Mouse (Mus musculus) 3134 (cell line): ENCODE measurements around the gene Myo15b.

Experiments
- DNase-seq: peaks from one replicate; pipeline ENCODE4 v3.0.0-alpha.2; 2011; ENCODE audit warnings: low spot score; ENCODE audit not compliant: insufficient read length; ENCODE audit errors: extremely low read depth

Gene Myo15b

GRCm38 (mm10) chr11:115858354-115858753 is at the start of gene Myo15b:
Gene Myo15b (plus strand): TSS chr11:115858406.
- no peak for DNase-seq

DNA sequence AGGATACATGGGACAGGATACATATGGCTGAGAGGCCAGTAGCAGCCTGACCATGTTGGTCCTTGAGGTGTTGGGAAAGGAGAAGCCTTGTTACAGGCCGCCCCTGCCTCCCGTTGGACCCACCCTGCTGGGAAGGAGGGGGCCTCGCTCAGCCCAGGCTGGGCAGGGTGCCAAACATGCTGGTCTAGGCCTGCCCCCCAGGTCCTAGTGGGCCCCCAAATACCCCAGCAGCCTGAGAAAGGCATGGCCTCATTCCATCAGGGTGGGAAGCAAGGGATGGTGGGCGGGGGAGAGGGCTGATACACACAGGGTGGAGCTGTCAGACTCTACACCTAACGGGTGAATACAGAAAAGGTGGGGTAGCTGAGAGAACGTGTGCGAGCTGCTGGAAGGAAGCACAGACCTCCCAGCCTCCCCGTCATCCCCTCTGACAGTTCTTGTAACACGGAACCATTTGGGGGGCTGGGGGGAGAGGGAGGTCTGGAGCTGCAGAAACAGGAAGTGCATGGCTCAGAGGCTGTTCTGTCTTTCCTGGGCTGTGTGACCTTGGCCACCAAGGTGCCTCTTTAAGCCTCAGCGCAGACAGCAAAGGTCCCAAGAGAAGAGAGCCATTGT is 49.4 kb upstream of the Myo15b start:
- DNase-seq = no peak

DNA sequence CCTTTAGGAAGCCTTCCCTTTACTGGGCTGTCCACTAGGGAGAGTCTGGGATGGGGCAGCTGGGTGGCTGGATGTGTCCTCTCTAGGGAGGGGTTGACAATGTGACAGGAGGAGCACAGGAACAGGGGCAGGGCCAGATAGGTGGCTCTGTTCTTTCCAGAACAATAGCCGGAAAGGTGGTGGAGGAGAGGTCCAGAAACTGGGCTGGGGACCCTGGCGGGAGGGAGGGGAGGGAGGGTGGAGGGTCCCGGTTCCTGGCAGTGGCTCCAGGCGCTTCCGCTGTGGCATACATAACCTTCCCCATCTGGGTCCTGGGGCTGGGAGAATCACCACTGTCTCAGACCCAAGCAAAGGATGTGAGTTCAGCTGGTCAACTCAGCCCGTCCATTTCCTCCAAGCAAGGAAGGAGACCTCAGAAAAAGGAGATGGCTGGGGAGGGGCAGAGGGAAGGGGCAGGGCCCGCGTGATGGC is 48.9 kb upstream of the Myo15b start:
- DNase-seq = no peak

GRCm38 (mm10) chr11:115810377-115810776 is 47.8 kb upstream of the Myo15b start:
- no peak for DNase-seq

GRCm38 (mm10) chr11:115811381-115812093 is 46.7 kb upstream of the Myo15b start:
- no peak for DNase-seq

- DNase-seq = no peak
These were observed 46.1 kb upstream of the Myo15b start for GRCm38 (mm10) chr11:115812095-115812494.

DNA sequence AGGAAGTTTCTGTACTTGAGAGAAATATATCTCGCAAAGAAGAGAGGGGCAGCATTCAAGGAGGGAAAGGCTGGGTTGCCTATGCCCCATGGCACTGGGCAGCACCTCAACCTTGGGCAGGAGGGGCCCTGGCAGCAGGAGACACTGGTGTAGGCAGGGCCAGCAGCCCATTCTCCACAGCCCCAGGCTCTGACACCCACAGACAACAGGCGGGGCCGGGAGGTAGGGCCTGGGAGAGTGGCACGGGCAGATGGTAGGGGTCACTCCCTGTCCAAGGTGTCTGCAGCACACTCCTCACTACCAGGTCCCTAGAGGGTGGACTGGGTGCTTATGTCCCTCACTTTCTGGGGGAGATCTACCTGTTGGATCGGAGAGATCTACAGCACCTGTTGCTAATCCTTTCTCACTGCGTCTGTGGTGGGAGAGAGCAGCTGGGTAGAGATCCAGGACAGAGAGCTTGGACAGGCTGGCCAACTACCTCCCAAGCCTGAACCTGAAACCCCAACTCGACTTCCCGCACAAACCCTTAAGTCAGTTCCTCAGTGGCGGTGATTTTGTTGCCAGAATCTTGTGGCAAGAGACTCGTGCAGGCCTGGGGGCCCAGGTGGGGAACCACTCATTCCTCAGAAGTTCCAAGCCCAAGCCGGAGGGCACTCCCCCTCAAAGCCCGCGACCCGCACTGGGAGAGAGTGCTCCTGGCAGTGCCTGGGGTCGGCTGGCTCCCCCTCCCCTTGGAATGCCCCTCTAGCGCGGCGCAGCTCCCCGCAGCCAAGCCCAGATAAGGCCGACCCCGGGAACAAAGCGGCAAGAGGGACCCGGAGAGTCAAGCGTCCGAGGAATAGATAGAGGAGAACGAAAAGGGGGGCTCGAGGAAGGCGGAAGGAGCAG is 45.4 kb upstream of the Myo15b start:
- no peak for DNase-seq

DNA sequence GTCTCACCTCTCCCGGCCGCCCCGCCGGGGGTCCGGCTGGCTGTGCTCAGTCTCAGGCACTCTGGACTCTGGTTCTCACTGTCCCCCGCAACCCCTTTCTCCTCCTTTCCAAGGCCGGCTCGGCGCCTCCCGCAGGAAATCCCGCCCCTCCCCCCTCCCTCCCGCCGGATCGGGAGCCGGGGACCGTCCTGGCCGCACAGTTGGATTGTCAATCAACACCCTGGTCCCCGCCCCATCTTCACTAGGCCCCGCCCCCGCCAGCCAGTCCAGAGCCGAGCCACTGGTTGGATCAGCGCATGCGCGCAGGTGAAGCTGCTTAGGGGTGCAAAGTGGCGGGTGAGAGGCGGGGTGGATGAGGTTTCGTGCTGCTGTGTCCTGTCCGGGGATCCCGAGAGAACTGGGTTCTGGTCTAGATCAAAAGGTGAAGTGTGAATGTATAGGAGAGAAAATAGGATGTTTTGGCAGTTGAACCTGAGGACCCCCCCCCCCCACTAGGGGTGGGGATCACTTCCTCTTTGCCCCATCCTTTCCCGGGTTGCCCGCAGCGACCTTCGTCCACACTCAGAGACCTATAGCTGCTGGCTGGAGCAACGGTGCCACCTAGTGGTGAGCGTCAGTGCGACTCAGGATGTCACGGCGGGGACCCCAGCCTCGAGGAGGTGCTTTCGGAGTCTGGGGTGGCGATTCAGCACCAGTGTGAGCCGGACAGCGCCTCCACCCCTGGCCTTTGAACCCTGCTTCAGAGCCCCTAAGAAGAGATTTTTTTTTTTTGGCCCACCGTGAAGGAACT is 44.5 kb upstream of the Myo15b start, which contains the start of gene Caskin2:
Gene Caskin2 (minus strand): TSS at position 133 of the 790 bp plus-strand sequence.
- DNase-seq = peak; percentile 96

DNA sequence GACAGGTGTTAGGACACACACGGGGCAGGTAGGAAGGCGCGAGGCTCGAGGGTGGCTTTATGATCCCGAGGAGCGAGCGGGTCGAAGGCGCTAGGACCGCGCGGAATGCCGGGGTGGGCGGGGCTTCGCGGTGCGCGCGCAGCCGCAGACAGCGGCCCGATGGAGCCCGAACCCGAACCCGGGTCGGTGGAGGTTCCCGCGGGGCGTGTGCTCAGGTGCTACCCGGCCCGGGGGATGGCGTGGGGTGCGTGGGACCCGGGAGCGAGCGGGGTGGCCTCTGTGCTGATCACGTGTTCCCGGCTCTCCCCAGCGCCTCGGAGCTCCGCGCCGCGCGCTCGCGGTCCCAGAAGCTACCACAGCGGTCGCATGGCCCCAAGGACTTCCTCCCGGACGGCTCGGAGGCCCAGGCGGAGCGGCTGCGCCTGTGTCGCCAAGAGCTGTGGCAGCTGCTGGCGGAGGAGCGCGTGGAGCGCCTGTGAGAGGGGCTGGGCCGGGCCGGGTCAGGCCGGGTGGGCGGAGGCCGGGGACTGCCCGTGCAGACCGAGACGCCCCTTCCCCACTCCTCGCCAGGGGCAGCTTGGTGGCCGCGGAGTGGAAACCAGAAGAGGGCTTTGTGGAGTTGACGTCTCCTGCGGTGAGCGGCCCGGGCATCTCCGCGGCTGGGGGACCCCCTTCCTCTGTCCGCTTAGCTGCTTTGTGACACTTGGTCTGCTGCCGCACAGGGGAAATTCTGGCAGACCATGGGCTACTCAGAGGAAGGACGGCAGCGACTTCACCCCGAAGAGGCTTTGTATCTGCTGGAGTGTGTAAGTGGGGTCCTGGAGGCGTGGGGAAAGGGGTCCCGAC is 43.4 kb upstream of the Myo15b start, which contains the start of gene Tsen54:
Gene Tsen54 (plus strand): TSS at position 120 of the 846 bp plus-strand sequence.
- peak; percentile 88 for DNase-seq

DNA sequence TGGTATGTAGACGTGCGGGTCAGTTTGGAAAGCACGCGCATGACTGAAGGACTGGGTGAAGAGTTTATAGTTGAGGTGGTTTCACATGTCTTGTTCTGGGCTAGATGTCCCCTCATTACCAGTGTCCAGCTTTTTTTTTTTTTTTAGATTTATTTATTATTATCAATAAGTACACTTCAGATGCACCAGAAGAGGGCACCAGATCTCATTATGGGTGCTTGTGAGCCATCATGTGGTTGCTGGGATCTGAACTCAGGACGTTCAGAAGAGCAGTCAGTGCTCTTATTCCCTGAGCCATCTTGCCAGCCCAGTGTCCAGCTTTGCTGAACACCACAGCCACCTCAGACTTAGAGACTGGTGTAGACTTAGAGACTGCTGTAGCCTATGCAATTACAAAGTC is 40.9 kb upstream of the Myo15b start:
- DNase-seq = no peak

DNA sequence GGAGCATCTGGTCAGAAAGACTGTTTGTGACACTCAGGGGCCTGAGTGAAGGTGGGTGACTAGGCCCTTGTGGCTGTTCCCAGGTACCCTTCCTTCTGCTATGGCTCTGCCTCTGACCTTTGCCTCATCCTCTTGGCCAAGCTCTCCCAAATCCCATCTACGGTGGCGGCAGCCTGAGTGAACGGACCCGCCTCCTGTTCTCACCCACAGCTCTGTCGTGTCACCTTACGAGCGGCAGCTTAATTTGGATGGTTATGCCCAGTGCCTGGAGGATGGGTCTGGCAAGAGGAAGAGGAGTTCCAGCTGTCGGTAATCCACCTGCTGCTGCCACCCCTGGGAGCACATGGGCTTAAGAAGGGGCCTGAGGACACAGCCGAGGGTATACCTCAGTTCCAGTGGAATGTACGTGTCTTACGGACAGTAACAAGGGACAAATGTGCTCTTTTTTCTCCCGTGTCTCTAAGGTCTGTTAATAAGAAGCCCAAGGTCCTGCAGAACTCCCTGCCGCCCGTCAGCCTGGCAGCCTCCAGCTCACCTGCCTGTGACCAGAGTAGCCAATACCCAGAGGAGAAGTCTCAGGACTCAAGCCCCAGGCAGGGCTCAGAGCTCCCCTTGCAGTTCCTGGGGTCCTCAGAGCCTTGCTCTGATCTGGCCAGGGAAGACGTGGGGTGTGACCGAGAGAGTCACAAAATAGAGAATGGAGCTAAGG is 38.1 kb upstream of the Myo15b start:
- DNase-seq = no peak

GRCm38 (mm10) chr11:115821001-115821400 is 37.2 kb upstream of the Myo15b start:
- peak; percentile 53 for DNase-seq

- peak; percentile 94 for DNase-seq
These were observed 34.1 kb upstream of the Myo15b start, which contains the start of gene Llgl2 for GRCm38 (mm10) chr11:115823774-115824740. Gene Llgl2 (plus strand): TSS chr11:115824049.

- DNase-seq = no peak
These were observed 33.4 kb upstream of the Myo15b start for GRCm38 (mm10) chr11:115824813-115825212.

GRCm38 (mm10) chr11:115826487-115826886 is 31.7 kb upstream of the Myo15b start:
- no peak for DNase-seq

DNA sequence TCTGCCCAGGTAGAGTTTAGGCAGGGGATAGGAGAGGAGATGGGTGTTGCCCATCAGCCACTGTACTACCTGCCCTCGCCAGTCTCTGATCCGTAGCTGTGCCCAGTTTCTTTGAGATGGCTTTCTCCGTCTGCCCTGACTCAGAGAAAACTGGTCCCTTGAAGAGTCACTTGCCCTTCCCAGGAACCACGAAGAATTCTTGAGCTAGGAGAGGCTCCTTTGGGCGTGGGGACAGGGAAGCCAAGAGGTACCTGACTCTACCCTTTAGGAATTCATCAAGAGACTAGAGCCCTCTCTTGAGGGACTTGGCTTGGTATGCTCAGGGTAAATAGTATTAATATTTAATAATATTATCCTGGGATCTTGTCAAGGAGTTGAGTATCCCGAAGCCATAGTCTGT is 30.6 kb upstream of the Myo15b start:
- peak; percentile 45 for DNase-seq

DNA sequence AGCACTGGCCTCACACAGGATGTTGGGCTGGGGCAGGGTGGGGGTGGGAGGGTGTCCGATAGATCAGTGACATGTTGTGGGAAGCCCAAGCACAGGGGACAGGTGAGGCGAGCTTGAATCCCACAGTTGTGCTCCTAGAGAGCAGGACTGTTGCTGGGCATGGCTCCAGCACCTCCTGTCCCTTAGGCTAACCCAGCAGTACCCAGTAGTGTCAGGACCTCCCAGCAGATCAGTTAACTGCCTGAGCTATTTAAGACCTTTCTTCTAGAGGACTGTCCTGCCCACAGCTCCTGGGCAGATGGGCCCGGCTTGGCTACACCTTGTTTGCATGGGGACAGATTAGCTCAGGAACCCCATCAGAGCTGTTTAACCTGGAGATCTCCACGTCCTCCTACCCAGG is 29.2 kb upstream of the Myo15b start:
- no peak for DNase-seq
